Mouse (Mus musculus): ENCODE measurements around the gene Nfe2l2. TPM values are rescaled to one million over a fixed set of nuclear protein-coding genes. Genes with fewer than 3 reads are reported as not detected.

Gene Nfe2l2
- polyA plus RNA-seq, 1 experiment from 2014 or later = 69.6 TPM

- DNase-seq (ENCODE audit: low spot score) (peak; percentile 30), ATAC-seq (replicated peaks; ENCODE audit: low FRiP score) (no peak)
- Histone ChIP-seq H3K9ac (ENCODE audit: low read depth, low read length) (no peak overlapping the region), H3K4me3 (ENCODE audit: low read depth, low read length) (no peak overlapping the region), H3K36me3 (ENCODE audit: control insufficient read depth, insufficient read depth, low read length) (no peaks in the 10 kb centered on the region), H3K27me3 (replicated peaks; ENCODE audit: control insufficient read depth, insufficient read depth, low read length) (no peaks in the 10 kb centered on the region), H3K4me1 (replicated peaks; ENCODE audit: control insufficient read depth, insufficient read depth, low read length) (no peaks in the 10 kb centered on the region), H3K4me2 (no peak overlapping the region), H3K9me3 (ENCODE audit: control insufficient read depth, low read length) (no peaks in the 10 kb centered on the region), H3K27ac (ENCODE audit: low read depth, low read length) (no peak overlapping the region)
- WGBS = 75% methylated on average over 6 of the region's 6 CpGs
These were observed 33.8 kb downstream of the Nfe2l2 start for GRCm38 (mm10) chr2:75670446-75671336.

DNA sequence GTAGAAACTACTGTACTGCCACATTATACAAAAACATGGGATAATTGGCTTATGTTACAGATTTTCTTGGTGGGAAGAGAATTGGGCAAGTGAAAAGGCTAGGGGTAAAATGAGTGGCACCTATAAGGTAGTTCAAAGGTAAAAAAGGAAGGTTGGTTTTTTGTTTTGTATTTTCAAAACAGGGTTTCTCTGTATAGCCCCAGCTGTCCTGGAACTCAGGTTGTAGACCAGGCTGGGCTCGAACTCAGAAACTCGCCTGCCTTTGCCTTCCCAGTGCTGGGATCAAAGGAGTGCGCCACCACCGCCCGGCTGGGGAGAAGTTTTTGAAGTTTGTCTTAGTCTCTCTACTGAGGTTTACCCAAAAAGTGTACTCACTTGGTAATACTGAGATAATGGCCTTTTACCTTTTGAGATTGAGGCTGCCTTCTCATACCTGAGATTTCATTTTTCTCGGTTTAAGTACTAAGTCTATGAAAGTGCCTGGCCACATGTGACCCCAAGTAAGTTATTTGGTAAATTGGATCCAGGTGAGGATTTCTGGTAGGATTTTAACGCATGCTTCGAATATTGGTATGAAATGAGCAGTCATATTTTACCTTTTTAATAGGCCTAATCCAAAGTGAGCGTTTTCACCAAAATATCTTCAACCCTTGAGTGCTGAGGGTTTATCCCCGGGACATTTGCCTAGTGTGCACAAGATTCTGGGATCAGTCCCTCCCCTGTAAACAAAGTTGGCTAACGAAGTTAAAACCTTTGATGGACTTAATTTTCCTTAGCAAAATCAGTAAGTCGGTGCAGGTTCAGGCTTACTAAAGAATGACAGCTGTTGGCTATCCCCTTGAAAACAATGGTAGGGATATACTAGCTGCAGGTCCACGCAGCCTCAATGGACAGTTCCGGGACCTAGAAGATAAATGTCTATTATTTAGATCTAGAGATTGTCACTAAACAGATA, 34.7 kb downstream of the Nfe2l2 start:
- no peak overlapping the region for H3K4me2 ChIP-seq
- DNase-seq (ENCODE audit: low spot score) = peak; percentile 54
- H3K27ac ChIP-seq (ENCODE audit: low read depth, low read length) = no peak overlapping the region
- ATAC-seq (replicated peaks; ENCODE audit: low FRiP score) = peak; percentile 35; the same call in 1 of the 2 replicates
- WGBS = 38% methylated on average over 14 of the region's 14 CpGs
- H3K36me3 ChIP-seq (ENCODE audit: control insufficient read depth, insufficient read depth, low read length) = peaks cover 3% of the 10 kb centered on the region; the same call in 1 of the 2 replicates
- H3K9me3 ChIP-seq (ENCODE audit: control insufficient read depth, low read length) = no peaks in the 10 kb centered on the region
- H3K4me1 ChIP-seq (replicated peaks; ENCODE audit: control insufficient read depth, insufficient read depth, low read length) = no peaks in the 10 kb centered on the region
- no peak overlapping the region for H3K9ac ChIP-seq (ENCODE audit: low read depth, low read length)
- H3K4me3 ChIP-seq (ENCODE audit: low read depth, low read length) = no peak overlapping the region
- no peaks in the 10 kb centered on the region for H3K27me3 ChIP-seq (replicated peaks; ENCODE audit: control insufficient read depth, insufficient read depth, low read length)

GRCm38 (mm10) chr2:75661106-75661505, 43.3 kb downstream of the Nfe2l2 start:
- peaks cover 29% of the 10 kb centered on the region for H3K36me3 ChIP-seq (ENCODE audit: control insufficient read depth, insufficient read depth, low read length)
- H3K4me1 ChIP-seq (replicated peaks; ENCODE audit: control insufficient read depth, insufficient read depth, low read length) = peaks cover 15% of the 10 kb centered on the region
- H3K27ac ChIP-seq (ENCODE audit: low read depth, low read length) = peak overlapping the region; percentile 99; the same call in 1 of the 2 replicates
- H3K9me3 ChIP-seq (ENCODE audit: control insufficient read depth, low read length) = no peaks in the 10 kb centered on the region
- H3K27me3 ChIP-seq (replicated peaks; ENCODE audit: control insufficient read depth, insufficient read depth, low read length) = no peaks in the 10 kb centered on the region
- peak overlapping the region; percentile 100 for H3K9ac ChIP-seq (ENCODE audit: low read depth, low read length)
- no peak for ATAC-seq (replicated peaks; ENCODE audit: low FRiP score)
- H3K4me3 ChIP-seq (ENCODE audit: low read depth, low read length) = peak overlapping the region; percentile 96
- DNase-seq (ENCODE audit: low spot score) = no peak
- H3K4me2 ChIP-seq = peak overlapping the region; percentile 81
- 35% methylated on average over 2 of the region's 2 CpGs for WGBS

DNA sequence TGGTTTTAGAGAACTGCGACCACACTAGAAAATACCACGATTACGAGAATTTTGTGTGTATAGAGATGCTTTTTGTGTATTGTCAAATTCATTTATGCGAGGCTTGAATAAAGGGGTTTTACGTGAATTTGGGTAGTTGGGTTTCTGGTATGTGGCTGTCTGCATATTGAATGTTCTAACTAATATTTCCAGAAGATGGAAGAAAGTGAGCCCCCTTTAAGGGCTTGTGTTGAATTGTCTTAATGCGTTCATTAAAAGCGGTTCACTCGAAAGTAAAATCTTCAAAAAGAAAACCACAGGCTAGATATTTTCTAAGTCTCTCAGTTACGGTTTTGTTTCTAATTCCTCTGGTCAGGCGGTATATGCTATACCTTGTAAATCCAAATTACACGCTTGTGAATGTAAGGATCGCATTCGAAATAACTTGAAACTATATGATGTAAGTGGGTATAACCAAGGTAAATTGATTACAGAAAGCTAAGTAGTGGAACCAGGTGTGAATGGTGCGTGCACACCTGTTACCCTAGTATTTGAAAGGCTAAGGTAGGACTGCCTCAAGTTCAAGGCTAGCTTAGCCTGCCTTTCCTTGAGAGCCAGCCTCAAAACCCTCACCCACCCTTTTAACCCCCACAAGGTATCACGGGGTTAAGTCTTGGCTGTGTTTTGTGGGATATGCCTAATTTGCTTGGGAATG, 44.0 kb downstream of the Nfe2l2 start:
- Histone ChIP-seq H3K36me3 (ENCODE audit: control insufficient read depth, insufficient read depth, low read length) (peaks cover 29% of the 10 kb centered on the region), H3K27me3 (replicated peaks; ENCODE audit: control insufficient read depth, insufficient read depth, low read length) (no peaks in the 10 kb centered on the region), H3K4me2 (peak overlapping the region; percentile 81), H3K9ac (ENCODE audit: low read depth, low read length) (peak overlapping the region; percentile 100), H3K9me3 (ENCODE audit: control insufficient read depth, low read length) (no peaks in the 10 kb centered on the region), H3K27ac (ENCODE audit: low read depth, low read length) (peak overlapping the region; percentile 99), H3K4me3 (ENCODE audit: low read depth, low read length) (peak overlapping the region; percentile 96), H3K4me1 (replicated peaks; ENCODE audit: control insufficient read depth, insufficient read depth, low read length) (peaks cover 15% of the 10 kb centered on the region)
- no peak for DNase-seq (ENCODE audit: low spot score)
- 3% methylated on average over 15 of the region's 15 CpGs for WGBS
- no peak for ATAC-seq (replicated peaks; ENCODE audit: low FRiP score)

DNA sequence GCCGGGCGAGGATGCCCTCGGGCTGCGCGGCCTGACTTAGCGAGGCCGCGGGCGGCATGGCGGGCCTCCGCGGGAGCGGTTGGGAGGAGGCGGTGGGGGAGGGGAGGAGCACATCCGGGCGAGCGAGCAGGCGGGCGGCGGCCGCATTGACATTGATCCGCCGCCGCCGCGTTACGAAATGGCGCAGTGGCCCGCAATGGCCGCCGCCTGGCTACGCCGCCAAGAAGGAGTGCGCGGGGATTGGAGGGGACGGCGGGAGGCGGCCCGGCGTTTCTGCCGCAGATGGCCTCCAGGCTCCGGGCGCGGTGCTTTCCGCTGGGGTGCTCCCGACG, 44.8 kb downstream of the Nfe2l2 start:
- peaks cover 25% of the 10 kb centered on the region for H3K36me3 ChIP-seq (ENCODE audit: control insufficient read depth, insufficient read depth, low read length)
- DNase-seq (ENCODE audit: low spot score) (peak; percentile 91), ATAC-seq (replicated peaks; ENCODE audit: low FRiP score) (peak; percentile 68)
- peak overlapping the region; percentile 81 for H3K4me2 ChIP-seq
- H3K27ac ChIP-seq (ENCODE audit: low read depth, low read length) = peak overlapping the region; percentile 99
- no peaks in the 10 kb centered on the region for H3K9me3 ChIP-seq (ENCODE audit: control insufficient read depth, low read length)
- peaks cover 15% of the 10 kb centered on the region for H3K4me1 ChIP-seq (replicated peaks; ENCODE audit: control insufficient read depth, insufficient read depth, low read length)
- H3K9ac ChIP-seq (ENCODE audit: low read depth, low read length) = peak overlapping the region; percentile 100
- H3K4me3 ChIP-seq (ENCODE audit: low read depth, low read length) = peak overlapping the region; percentile 96
- H3K27me3 ChIP-seq (replicated peaks; ENCODE audit: control insufficient read depth, insufficient read depth, low read length) = no peaks in the 10 kb centered on the region
- under 1% methylated on average over 35 of the region's 47 CpGs for WGBS

DNA sequence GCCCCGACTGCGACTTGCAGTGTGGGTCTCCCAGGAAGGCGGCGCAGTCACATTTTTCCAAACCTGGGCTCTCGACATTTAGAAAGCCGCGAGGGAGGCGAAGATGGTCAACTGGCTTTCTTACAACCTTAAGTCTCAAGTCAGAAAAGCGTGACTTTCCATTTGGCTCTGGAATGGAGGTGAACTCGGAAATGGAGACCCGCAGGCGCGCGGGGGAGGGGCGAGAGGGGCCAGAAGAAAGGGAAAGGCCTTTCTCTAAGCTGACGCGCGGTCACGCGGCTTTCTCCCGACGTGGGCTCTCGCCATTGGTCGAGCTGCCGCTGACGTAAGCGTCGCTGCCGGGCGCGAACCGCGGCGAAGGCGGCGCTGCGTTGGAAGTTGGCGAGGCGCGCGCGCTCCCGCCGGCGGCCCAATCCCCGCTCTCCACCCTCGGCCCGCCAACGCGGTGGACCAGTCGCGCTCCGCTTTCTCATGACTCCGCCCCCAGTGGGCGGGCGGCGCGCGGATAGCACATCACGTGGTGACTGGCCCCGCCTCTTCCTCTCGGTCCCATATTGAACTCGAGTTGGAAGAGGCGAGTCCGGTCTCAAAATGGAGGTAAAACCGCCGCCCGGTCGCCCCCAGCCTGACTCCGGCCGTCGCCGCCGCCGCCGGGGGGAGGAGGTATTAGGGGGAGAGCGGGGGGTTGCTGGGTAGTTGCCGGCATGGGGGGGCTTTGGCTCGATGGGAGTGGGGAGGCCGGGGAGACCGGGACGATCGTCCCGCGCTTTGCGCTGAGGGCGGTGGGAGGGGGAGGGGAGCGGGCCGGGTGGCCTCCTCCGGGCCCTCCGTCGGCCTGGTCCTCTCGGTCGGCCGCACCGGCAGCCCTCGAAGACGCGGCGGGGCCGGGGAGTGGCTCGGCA, 45.5 kb downstream of the Nfe2l2 start, which contains the start of gene Hnrnpa3:
Gene Hnrnpa3, plus strand, starts transcription at position 535 of the 902 bp plus-strand sequence.
- Histone ChIP-seq H3K9ac (ENCODE audit: low read depth, low read length) (peak within 1 kb of the TSS; percentile 100), H3K4me1 (replicated peaks; ENCODE audit: control insufficient read depth, insufficient read depth, low read length) (peaks cover 15% of the 10 kb centered on the region), H3K27ac (ENCODE audit: low read depth, low read length) (peak within 1 kb of the TSS; percentile 99), H3K4me2 (peak within 1 kb of the TSS; percentile 90), H3K9me3 (ENCODE audit: control insufficient read depth, low read length) (no peaks in the 10 kb centered on the region), H3K36me3 (ENCODE audit: control insufficient read depth, insufficient read depth, low read length) (peaks cover 20% of the 10 kb centered on the region), H3K27me3 (replicated peaks; ENCODE audit: control insufficient read depth, insufficient read depth, low read length) (no peaks in the 10 kb centered on the region), H3K4me3 (ENCODE audit: low read depth, low read length) (peak within 1 kb of the TSS; percentile 96)
- ATAC-seq (replicated peaks; ENCODE audit: low FRiP score) (peak; percentile 94), DNase-seq (ENCODE audit: low spot score) (peak; percentile 98)
- WGBS = under 1% methylated on average over 102 of the region's 102 CpGs

DNA sequence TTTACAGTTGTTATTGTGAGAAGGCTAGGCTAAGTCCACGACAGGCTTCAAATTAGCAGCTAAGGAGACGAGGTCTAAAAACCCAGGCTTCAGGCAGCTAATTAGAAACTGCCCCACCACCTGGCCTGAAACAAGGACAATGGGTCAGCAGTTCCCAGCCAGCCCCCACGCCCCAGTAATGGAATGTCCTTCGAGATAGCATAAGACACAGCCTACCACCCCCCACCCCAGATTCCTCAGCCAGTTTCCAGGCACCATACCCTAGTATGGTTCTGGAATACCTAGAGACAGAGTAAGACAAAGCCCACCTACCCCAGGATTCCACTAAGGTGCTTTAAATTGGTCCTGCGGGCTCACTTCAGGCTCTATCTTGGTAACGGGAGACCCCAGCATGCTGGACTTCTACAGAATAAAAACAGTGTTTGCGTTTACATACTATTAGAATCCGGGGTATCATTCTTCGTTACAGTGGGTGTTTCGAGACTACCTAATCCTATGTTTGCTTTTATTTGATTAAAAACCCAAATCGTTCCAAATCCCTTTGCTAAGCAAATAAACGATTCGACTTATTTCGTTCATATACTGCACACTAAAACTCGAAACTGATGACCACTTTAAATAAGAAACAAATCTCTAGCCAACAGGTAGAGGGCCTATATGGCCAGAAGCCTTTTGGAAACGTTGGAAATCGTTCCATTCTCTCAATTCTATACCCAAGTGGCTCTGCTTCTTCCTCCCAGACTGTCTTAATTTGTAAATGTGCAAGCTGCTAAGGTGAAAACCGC, 46.3 kb downstream of the Nfe2l2 start:
- ATAC-seq (replicated peaks; ENCODE audit: low FRiP score) (no peak), DNase-seq (ENCODE audit: low spot score) (peak; percentile 59)
- peaks cover 15% of the 10 kb centered on the region for H3K4me1 ChIP-seq (replicated peaks; ENCODE audit: control insufficient read depth, insufficient read depth, low read length)
- H3K9ac ChIP-seq (ENCODE audit: low read depth, low read length) = peak overlapping the region; percentile 98
- 6% methylated on average over 18 of the region's 18 CpGs for WGBS
- peak overlapping the region; percentile 90 for H3K4me2 ChIP-seq
- peak overlapping the region; percentile 99 for H3K27ac ChIP-seq (ENCODE audit: low read depth, low read length)
- peak overlapping the region; percentile 96 for H3K4me3 ChIP-seq (ENCODE audit: low read depth, low read length)
- no peaks in the 10 kb centered on the region for H3K9me3 ChIP-seq (ENCODE audit: control insufficient read depth, low read length)
- no peaks in the 10 kb centered on the region for H3K27me3 ChIP-seq (replicated peaks; ENCODE audit: control insufficient read depth, insufficient read depth, low read length)
- peaks cover 12% of the 10 kb centered on the region for H3K36me3 ChIP-seq (ENCODE audit: control insufficient read depth, insufficient read depth, low read length)

Data from liver, embryonic 11.5 days (tissue).